Mouse (Mus musculus): ENCODE measurements at regions not wholly inside any gene's neighbourhood (a gene's known extent, or its start where the extent isn't known, plus 50 kb on each side); places are given as distances from the start of the nearest gene placed in this dataset.

GRCm38 (mm10) chr14:46015682-46016400, 357.9 kb upstream of the Ddhd1 start:
- no peak for TF ChIP-seq POLR2A (IDR thresholded peaks at IDR 0.05; ENCODE audit: borderline replicate concordance, extremely low read depth, insufficient read depth, insufficient read length)
- Histone ChIP-seq H3K4me3 (replicated peaks; ENCODE audit: low read length) (no peak overlapping the region), H3K4me2 (replicated peaks; ENCODE audit: low read depth, low read length, severe bottlenecking) (no peak overlapping the region), H3K9ac (ENCODE audit: low read depth, low read length, severe bottlenecking) (no peak overlapping the region), H3K4me1 (ENCODE audit: control insufficient read depth, insufficient read depth, low read length) (peaks cover 18% of the 10 kb centered on the region), H3K36me3 (ENCODE audit: control insufficient read depth, insufficient read depth, low read length) (no peaks in the 10 kb centered on the region), H3K27ac (replicated peaks; ENCODE audit: low read depth, low read length) (no peak overlapping the region), H3K9me3 (ENCODE audit: control insufficient read depth, low read length) (no peaks in the 10 kb centered on the region), H3K27me3 (ENCODE audit: control insufficient read depth, insufficient read depth, low read length) (no peaks in the 10 kb centered on the region)
- ATAC-seq (ENCODE audit: low FRiP score, low read depth) (no peak), DNase-seq (ENCODE audit: low spot score) (no peak)
- 83% methylated on average over 6 of the region's 6 CpGs for WGBS

DNA sequence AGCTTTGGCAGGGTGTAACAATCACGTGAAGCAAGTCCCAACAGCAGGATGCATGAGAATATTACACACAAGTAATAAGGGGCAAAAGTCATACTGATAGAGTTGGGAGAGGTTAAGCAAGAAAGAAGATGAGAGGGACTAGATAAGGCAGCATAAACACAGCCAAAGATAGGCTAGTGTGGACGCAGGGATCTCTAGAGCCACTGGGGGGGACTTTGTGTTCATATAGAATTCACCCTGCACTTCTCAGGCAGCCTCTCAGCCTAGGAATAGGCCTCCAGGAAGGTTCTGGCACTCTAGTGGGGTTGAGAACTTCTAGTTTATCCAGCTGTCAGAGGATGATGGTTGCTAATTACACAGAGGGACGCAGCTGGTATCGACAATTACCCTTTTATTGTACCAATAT, 358.8 kb upstream of the Ddhd1 start:
- H3K27ac ChIP-seq (replicated peaks; ENCODE audit: low read depth, low read length) = no peak overlapping the region
- DNase-seq (ENCODE audit: low spot score) = no peak

DNA sequence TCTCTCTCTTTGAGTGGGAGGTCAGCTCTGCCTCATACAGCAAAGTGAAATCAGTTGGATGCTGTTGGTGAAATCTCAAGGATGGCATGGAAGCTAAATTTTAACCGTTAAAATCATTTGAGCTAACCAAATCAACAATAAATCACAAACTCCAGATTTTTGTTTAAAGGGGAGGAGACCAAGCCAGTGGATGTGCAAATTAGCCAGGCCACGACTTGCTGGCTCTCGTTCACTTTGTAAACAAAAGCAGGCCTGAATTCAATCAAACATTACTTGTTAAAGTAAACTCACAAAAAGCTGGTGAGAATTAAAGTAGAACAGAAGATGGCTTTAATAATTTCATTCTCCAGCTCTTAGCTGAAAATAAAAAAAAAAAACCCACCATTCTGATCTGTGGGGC, 359.3 kb upstream of the Ddhd1 start:
- peaks cover 18% of the 10 kb centered on the region for H3K4me1 ChIP-seq (ENCODE audit: control insufficient read depth, insufficient read depth, low read length)
- H3K4me3 ChIP-seq (replicated peaks; ENCODE audit: low read length) = no peak overlapping the region
- no peak for TF ChIP-seq POLR2A (IDR thresholded peaks at IDR 0.05; ENCODE audit: borderline replicate concordance, extremely low read depth, insufficient read depth, insufficient read length)
- ATAC-seq (ENCODE audit: low FRiP score, low read depth) = no peak
- no peak overlapping the region for H3K9ac ChIP-seq (ENCODE audit: low read depth, low read length, severe bottlenecking)
- H3K9me3 ChIP-seq (ENCODE audit: control insufficient read depth, low read length) = no peaks in the 10 kb centered on the region
- 40% methylated on average over 3 of the region's 3 CpGs for WGBS
- H3K36me3 ChIP-seq (ENCODE audit: control insufficient read depth, insufficient read depth, low read length) = no peaks in the 10 kb centered on the region
- no peak for DNase-seq (ENCODE audit: low spot score)
- no peaks in the 10 kb centered on the region for H3K27me3 ChIP-seq (ENCODE audit: control insufficient read depth, insufficient read depth, low read length)
- no peak overlapping the region for H3K4me2 ChIP-seq (replicated peaks; ENCODE audit: low read depth, low read length, severe bottlenecking)
- no peak overlapping the region for H3K27ac ChIP-seq (replicated peaks; ENCODE audit: low read depth, low read length)

More for the DNA sequence above, 358.8 kb upstream of the Ddhd1 start:
- Histone ChIP-seq H3K4me1 (ENCODE audit: control insufficient read depth, insufficient read depth, low read length) (peaks cover 18% of the 10 kb centered on the region), H3K9ac (ENCODE audit: low read depth, low read length, severe bottlenecking) (no peak overlapping the region), H3K9me3 (ENCODE audit: control insufficient read depth, low read length) (no peaks in the 10 kb centered on the region), H3K4me3 (replicated peaks; ENCODE audit: low read length) (no peak overlapping the region), H3K27me3 (ENCODE audit: control insufficient read depth, insufficient read depth, low read length) (no peaks in the 10 kb centered on the region), H3K4me2 (replicated peaks; ENCODE audit: low read depth, low read length, severe bottlenecking) (no peak overlapping the region), H3K36me3 (ENCODE audit: control insufficient read depth, insufficient read depth, low read length) (no peaks in the 10 kb centered on the region)
- no peak for ATAC-seq (ENCODE audit: low FRiP score, low read depth)
- WGBS = 51% methylated on average over 4 of the region's 4 CpGs
- no peak for TF ChIP-seq POLR2A (IDR thresholded peaks at IDR 0.05; ENCODE audit: borderline replicate concordance, extremely low read depth, insufficient read depth, insufficient read length)

- no peak for TF ChIP-seq POLR2A (IDR thresholded peaks at IDR 0.05; ENCODE audit: borderline replicate concordance, extremely low read depth, insufficient read depth, insufficient read length)
- 70% methylated on average over 6 of the region's 6 CpGs for WGBS
- DNase-seq (ENCODE audit: low spot score) (no peak), ATAC-seq (ENCODE audit: low FRiP score, low read depth) (no peak)
- Histone ChIP-seq H3K36me3 (ENCODE audit: control insufficient read depth, insufficient read depth, low read length) (no peaks in the 10 kb centered on the region), H3K9me3 (ENCODE audit: control insufficient read depth, low read length) (no peaks in the 10 kb centered on the region), H3K9ac (ENCODE audit: low read depth, low read length, severe bottlenecking) (no peak overlapping the region), H3K4me3 (replicated peaks; ENCODE audit: low read length) (no peak overlapping the region), H3K27ac (replicated peaks; ENCODE audit: low read depth, low read length) (no peak overlapping the region), H3K27me3 (ENCODE audit: control insufficient read depth, insufficient read depth, low read length) (no peaks in the 10 kb centered on the region), H3K4me2 (replicated peaks; ENCODE audit: low read depth, low read length, severe bottlenecking) (no peak overlapping the region), H3K4me1 (ENCODE audit: control insufficient read depth, insufficient read depth, low read length) (peaks cover 18% of the 10 kb centered on the region)
These were observed 360.0 kb upstream of the Ddhd1 start for GRCm38 (mm10) chr14:46017976-46018375.

GRCm38 (mm10) chr14:46019240-46020025, 359.8 kb upstream of the Gm15217 start:
- DNase-seq (ENCODE audit: low spot score) (peak; percentile 66), ATAC-seq (ENCODE audit: low FRiP score, low read depth) (peak; percentile 73)
- Histone ChIP-seq H3K9me3 (ENCODE audit: control insufficient read depth, low read length) (no peaks in the 10 kb centered on the region), H3K4me3 (replicated peaks; ENCODE audit: low read length) (no peak overlapping the region), H3K9ac (ENCODE audit: low read depth, low read length, severe bottlenecking) (no peak overlapping the region), H3K4me2 (replicated peaks; ENCODE audit: low read depth, low read length, severe bottlenecking) (0 out of 2 replicates have a peak overlapping the region, but pooled peaks have one; percentile 10), H3K27ac (replicated peaks; ENCODE audit: low read depth, low read length) (no peak overlapping the region), H3K4me1 (ENCODE audit: control insufficient read depth, insufficient read depth, low read length) (peaks cover 18% of the 10 kb centered on the region), H3K36me3 (ENCODE audit: control insufficient read depth, insufficient read depth, low read length) (no peaks in the 10 kb centered on the region), H3K27me3 (ENCODE audit: control insufficient read depth, insufficient read depth, low read length) (no peaks in the 10 kb centered on the region)
- no peak for TF ChIP-seq POLR2A (IDR thresholded peaks at IDR 0.05; ENCODE audit: borderline replicate concordance, extremely low read depth, insufficient read depth, insufficient read length)
- 11% methylated on average over 14 of the region's 14 CpGs for WGBS

Measured in limb, embryonic 14.5 days (tissue).